Mouse (Mus musculus) heart, embryonic 10.5 days (tissue): ENCODE results near the gene AI481877. TPM values are rescaled to one million over a fixed set of nuclear protein-coding genes. Genes with fewer than 3 reads are reported as not detected.

Experiments used
- DNase-seq: peaks from one replicate; pipeline ENCODE4 v3.0.0-alpha.2; 2017; ENCODE audit warnings: low spot score
- H3K27ac ChIP-seq: fragments of 300-500 bp; sonication (generic); 2 replicates; pipeline ENCODE4 v1.5.1; 2016; ENCODE audit warnings: mild to moderate bottlenecking
- H3K27me3 ChIP-seq: fragments of 300-500 bp; sonication (generic); 2 replicates; pipeline ENCODE4 v1.6.1; 2016; ENCODE audit warnings: mild to moderate bottlenecking; ENCODE audit not compliant: poor library complexity, insufficient read depth, severe bottlenecking
- H3K36me3 ChIP-seq: fragments of 300-500 bp; sonication (generic); 2 replicates; pipeline ENCODE4 v1.6.1; 2016; ENCODE audit warnings: mild to moderate bottlenecking, moderate library complexity
- H3K4me1 ChIP-seq: fragments of 300-500 bp; sonication (generic); 2 replicates; pipeline ENCODE4 v1.6.1; 2016; ENCODE audit warnings: mild to moderate bottlenecking
- H3K4me3 ChIP-seq: fragments of 300-500 bp; sonication (generic); 2 replicates; pipeline ENCODE4 v1.5.1; 2016; ENCODE audit warnings: mild to moderate bottlenecking, moderate library complexity
- H3K9me3 ChIP-seq: fragments of 300-500 bp; sonication (generic); 2 replicates; pipeline ENCODE4 v1.6.1; 2016; ENCODE audit warnings: mild to moderate bottlenecking, moderate library complexity
- WGBS: fragments of 180-500 bp; shearing (Covaris S2); methylation state at CpG from one replicate; pipeline ENCODE4 v1.1.7; 2016; 5-methylcytosine and 5-hydroxymethylcytosine counted together
- polyA plus RNA-seq: library from polyadenylated mRNA; unstranded; fragments of >200 nt; fragmentation: Nextera tagmentation; extraction: Ambion mirVana; gene quantifications from 2 replicates; pipeline ENCODE4 v1.2.1, GENCODE M21; 2016

Gene AI481877
- polyA plus RNA-seq, 1 experiment from 2014 or later, result not detected

DNA sequence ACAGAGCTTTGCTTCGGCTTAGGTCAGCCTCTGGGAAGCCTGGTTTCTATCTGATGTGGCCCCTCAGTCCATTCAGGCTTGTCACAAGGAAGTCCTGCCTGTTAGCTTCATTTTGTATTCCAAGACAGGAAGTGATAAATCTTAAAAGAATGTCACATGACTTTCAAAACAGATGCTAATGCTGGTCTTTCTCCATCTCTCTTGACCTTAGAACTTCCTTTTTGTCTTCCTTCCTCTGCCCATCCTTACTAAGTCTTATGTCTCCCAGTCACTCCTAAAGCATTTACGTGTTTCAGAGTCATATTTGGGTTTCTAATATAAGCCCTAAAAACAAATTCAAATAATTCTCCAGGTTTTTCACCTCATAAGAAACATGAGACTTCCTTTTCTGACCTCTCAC lies 25.3 kb upstream of the AI481877 start:
- no peak for DNase-seq
- no peak overlapping the region for H3K27ac ChIP-seq
- no peaks in the 10 kb centered on the region for H3K36me3 ChIP-seq
- no peak overlapping the region for H3K4me3 ChIP-seq
- H3K4me1 ChIP-seq, result peaks cover 11% of the 10 kb centered on the region
- no peaks in the 10 kb centered on the region for H3K9me3 ChIP-seq
- WGBS, result 64% methylated on average over 2 of the region's 2 CpGs
- no peaks in the 10 kb centered on the region for H3K27me3 ChIP-seq

DNA sequence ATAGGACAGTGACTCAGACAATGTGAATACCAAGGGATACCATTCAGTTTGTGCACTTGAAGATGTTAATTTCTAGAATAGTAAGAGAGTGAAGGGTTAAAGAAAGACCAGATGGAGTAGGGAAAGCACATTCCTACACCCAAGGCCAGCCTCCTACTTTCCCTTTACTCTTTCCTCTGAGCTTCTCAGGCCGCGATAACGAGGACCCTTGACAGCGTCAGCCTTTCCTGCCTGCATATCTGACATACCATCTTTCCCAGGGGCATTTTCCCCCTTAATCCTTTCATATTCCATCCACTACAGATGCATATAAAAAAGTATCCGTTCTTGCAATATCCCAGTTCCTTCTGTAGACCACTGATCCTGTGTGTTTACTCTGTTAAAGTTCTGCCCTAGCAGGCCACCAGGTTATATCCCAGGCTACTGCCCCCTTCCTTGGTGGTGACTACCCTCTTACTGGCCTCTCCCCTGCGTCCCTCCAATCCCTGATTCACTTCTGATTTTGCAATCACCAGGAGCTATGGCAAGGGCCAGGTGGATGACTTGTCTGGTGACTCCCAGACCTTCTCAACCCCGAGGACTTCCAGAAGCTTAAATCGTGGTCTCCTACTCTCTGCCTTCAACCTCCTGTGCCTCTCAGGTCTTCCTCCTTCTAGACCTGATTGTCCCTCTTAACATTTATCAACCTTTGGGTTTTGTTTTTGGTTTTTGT lies 22.3 kb upstream of the AI481877 start:
- WGBS, result 38% methylated on average over 8 of the region's 8 CpGs
- Histone ChIP-seq H3K4me1 (peaks cover 24% of the 10 kb centered on the region), H3K4me3 (no peak overlapping the region), H3K9me3 (no peaks in the 10 kb centered on the region), H3K27ac (0 out of 2 replicates have a peak overlapping the region, but pooled peaks have one; percentile 38), H3K36me3 (no peaks in the 10 kb centered on the region), H3K27me3 (no peaks in the 10 kb centered on the region)
- DNase-seq, result no peak

DNA sequence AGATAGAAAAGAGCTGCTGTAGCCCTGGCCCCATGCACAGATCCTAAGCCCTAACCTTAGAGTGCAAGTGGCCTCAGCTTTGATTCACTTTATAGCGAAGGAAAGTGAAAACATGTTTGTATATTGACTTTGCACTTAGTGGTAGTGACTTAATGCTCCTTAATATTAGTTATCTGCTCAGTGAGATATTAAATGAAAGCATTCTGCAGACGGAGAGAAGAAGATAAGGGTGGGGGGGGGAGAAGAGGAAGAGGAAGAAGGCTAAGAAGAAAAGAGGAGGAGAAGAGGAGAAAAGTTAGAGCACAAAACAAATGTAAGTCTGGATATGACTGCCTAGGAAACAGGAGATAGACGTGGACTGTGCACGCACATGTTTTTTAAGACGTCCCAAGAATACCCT lies 21.5 kb upstream of the AI481877 start:
- Histone ChIP-seq H3K4me1 (peaks cover 24% of the 10 kb centered on the region), H3K27ac (no peak overlapping the region), H3K9me3 (no peaks in the 10 kb centered on the region), H3K27me3 (no peaks in the 10 kb centered on the region), H3K4me3 (no peak overlapping the region), H3K36me3 (no peaks in the 10 kb centered on the region)
- no peak for DNase-seq
- WGBS, result 75% methylated on average over 5 of the region's 5 CpGs

DNA sequence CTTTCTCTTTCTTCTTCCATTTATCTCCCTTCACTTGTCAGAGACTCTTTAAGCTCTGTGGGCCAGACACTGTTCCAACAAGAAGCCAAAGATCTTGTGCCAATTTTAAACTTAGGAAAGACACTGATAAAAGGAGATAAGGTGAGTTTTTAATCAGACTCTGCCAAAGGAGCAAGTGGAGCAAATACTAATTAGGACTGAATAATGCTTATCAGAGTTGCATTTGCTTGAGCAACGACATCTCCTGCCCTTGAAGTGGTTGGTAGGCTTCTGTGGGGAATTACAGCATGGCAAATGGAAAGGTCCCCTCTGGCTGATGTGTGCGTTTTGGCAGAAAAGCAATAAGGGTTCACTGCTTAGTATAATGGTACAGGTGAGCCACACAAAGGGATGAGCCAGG lies 18.9 kb upstream of the AI481877 start:
- no peaks in the 10 kb centered on the region for H3K27me3 ChIP-seq
- H3K9me3 ChIP-seq, result no peaks in the 10 kb centered on the region
- DNase-seq, result no peak
- H3K36me3 ChIP-seq, result no peaks in the 10 kb centered on the region
- peaks cover 24% of the 10 kb centered on the region for H3K4me1 ChIP-seq
- H3K27ac ChIP-seq, result no peak overlapping the region
- no peak overlapping the region for H3K4me3 ChIP-seq
- 41% methylated on average over 2 of the region's 2 CpGs for WGBS

- Histone ChIP-seq H3K27ac (no peak overlapping the region), H3K4me3 (no peak overlapping the region), H3K36me3 (no peaks in the 10 kb centered on the region), H3K9me3 (no peaks in the 10 kb centered on the region), H3K27me3 (no peaks in the 10 kb centered on the region), H3K4me1 (peaks cover 24% of the 10 kb centered on the region)
- WGBS, result 37% methylated on average over 7 of the region's 7 CpGs
- DNase-seq, result no peak
Measured at GRCm38 (mm10) chr4:59156897-59157592, 18.3 kb upstream of the AI481877 start.

- Histone ChIP-seq H3K9me3 (no peaks in the 10 kb centered on the region), H3K27me3 (no peaks in the 10 kb centered on the region), H3K27ac (no peak overlapping the region), H3K4me3 (no peak overlapping the region), H3K36me3 (no peaks in the 10 kb centered on the region), H3K4me1 (peaks cover 1% of the 10 kb centered on the region)
- 81% methylated on average over 1 of the region's 1 CpGs for WGBS
- DNase-seq, result no peak
Measured at GRCm38 (mm10) chr4:59151953-59152352, 13.2 kb upstream of the AI481877 start.

- no peaks in the 10 kb centered on the region for H3K4me1 ChIP-seq
- no peak overlapping the region for H3K27ac ChIP-seq
- 63% methylated on average over 5 of the region's 5 CpGs for WGBS
- no peak overlapping the region for H3K4me3 ChIP-seq
- no peaks in the 10 kb centered on the region for H3K36me3 ChIP-seq
- no peaks in the 10 kb centered on the region for H3K27me3 ChIP-seq
- no peaks in the 10 kb centered on the region for H3K9me3 ChIP-seq
- no peak for DNase-seq
Measured at GRCm38 (mm10) chr4:59150907-59151306, 12.1 kb upstream of the AI481877 start.

GRCm38 (mm10) chr4:59149043-59149442 lies 10.3 kb upstream of the AI481877 start:
- Histone ChIP-seq H3K4me1 (no peaks in the 10 kb centered on the region), H3K9me3 (no peaks in the 10 kb centered on the region), H3K27ac (no peak overlapping the region), H3K4me3 (no peak overlapping the region), H3K36me3 (no peaks in the 10 kb centered on the region), H3K27me3 (no peaks in the 10 kb centered on the region)
- WGBS, result 57% methylated on average over 5 of the region's 5 CpGs
- no peak for DNase-seq

GRCm38 (mm10) chr4:59128935-59129334 lies 9.8 kb downstream of the AI481877 start:
- Histone ChIP-seq H3K27ac (no peak overlapping the region), H3K36me3 (no peaks in the 10 kb centered on the region), H3K4me1 (no peaks in the 10 kb centered on the region), H3K27me3 (no peaks in the 10 kb centered on the region), H3K9me3 (no peaks in the 10 kb centered on the region), H3K4me3 (no peak overlapping the region)
- no peak for DNase-seq
- WGBS, result 81% methylated on average over 4 of the region's 4 CpGs

DNA sequence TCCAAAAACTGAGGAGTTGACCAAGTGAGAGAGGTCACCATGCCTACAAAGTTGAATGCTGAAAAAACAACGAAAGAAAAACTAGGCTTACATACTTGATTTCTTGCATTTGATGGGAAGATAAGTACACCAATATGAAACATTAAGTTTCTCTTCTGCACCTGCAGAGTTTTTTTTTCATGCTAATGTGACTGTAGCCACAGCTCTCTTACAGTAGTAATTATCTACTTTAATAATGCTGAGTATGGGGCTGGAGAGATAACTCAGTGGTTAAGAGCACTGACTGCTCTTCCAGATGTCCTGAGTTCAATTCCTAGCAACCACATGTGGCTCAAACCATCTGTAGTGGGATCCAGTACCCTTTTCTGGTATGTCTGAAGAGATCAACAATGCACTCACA lies 13.7 kb downstream of the AI481877 start:
- Histone ChIP-seq H3K4me3 (no peak overlapping the region), H3K27ac (no peak overlapping the region), H3K36me3 (no peaks in the 10 kb centered on the region), H3K27me3 (no peaks in the 10 kb centered on the region), H3K9me3 (no peaks in the 10 kb centered on the region), H3K4me1 (no peaks in the 10 kb centered on the region)
- no peak for DNase-seq
- 81% methylated on average over 1 of the region's 1 CpGs for WGBS

GRCm38 (mm10) chr4:59123557-59123956 lies 15.2 kb downstream of the AI481877 start:
- Histone ChIP-seq H3K27ac (no peak overlapping the region), H3K27me3 (no peaks in the 10 kb centered on the region), H3K4me3 (no peak overlapping the region), H3K4me1 (no peaks in the 10 kb centered on the region), H3K36me3 (no peaks in the 10 kb centered on the region), H3K9me3 (no peaks in the 10 kb centered on the region)
- DNase-seq, result no peak

DNA sequence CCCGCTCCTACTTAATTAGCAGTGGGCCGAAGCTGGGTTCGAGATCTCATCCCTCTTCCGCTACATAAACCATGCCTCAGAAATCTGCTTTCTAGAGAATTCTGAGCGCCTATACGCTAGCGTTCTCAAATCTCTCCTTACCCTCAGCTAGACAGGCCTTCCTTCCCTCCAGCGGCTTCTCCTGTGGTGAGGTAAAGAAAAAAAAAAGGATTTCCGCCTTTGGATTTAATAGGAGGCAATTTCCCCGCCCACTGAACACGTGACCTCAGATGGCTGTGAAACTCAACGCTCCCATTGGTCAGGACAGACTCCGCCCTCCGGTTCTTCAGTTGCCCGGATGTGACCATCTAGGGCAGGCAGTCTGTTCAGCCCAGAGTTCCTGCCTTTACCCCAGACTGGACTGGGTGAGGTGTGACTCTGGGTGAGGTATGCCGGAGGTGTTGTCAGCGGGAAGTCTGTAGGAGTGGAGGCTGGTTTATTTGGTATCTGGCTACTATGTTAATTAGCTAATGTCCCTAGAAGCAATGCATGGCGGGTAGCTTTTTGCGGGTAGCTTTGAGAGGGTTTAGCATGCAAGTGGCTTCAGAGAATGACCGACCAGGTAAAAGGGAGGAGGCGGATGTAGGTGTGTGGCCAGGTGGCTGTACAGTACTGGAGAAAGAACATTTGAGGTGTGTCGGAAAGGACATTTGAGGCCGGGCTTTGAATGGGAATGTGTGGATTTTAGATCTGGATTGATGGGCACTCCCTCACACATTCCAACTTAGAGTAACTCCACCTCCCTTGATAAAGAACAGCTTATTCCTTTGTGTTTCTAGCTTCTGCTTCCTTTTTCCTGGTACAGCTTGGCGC lies 20.9 kb downstream of the AI481877 start:
- H3K27me3 ChIP-seq, result no peaks in the 10 kb centered on the region
- H3K9me3 ChIP-seq, result no peaks in the 10 kb centered on the region

GRCm38 (mm10) chr4:59108721-59109120 lies 30.1 kb downstream of the AI481877 start:
- Histone ChIP-seq H3K27ac (no peak overlapping the region), H3K27me3 (no peaks in the 10 kb centered on the region), H3K9me3 (no peaks in the 10 kb centered on the region), H3K4me3 (no peak overlapping the region), H3K36me3 (no peaks in the 10 kb centered on the region), H3K4me1 (no peaks in the 10 kb centered on the region)
- WGBS, result 84% methylated on average over 4 of the region's 4 CpGs
- DNase-seq, result no peak

More for the DNA sequence above, 20.9 kb downstream of the AI481877 start:
- no peaks in the 10 kb centered on the region for H3K4me1 ChIP-seq
- H3K36me3 ChIP-seq, result no peaks in the 10 kb centered on the region
- no peak for DNase-seq
- no peak overlapping the region for H3K27ac ChIP-seq
- no peak overlapping the region for H3K4me3 ChIP-seq
- 91% methylated on average over 24 of the region's 24 CpGs for WGBS
